Mouse (Mus musculus): ENCODE data around the gene Tdrd1. TPM values are rescaled to one million over a fixed set of nuclear protein-coding genes. Genes with fewer than 3 reads are reported as not detected.

Gene Tdrd1
- polyA plus RNA-seq, 1 experiment from 2014 or later = 0.32 TPM

Other genes starting within 250 kb of the Tdrd1 start
- 0.52 and 0.85 TPM in 2 replicates for gene Adrb1, start 104.0 kb upstream of the Tdrd1 start, polyA plus RNA-seq (2016; fragmentation: Nextera tagmentation; extraction: Ambion mirVana)
- gene Ccdc186, start 4.0 kb upstream of the Tdrd1 start, polyA plus RNA-seq (2016; fragmentation: Nextera tagmentation; extraction: Ambion mirVana) = 25.8 and 25.9 TPM in 2 replicates
- gene Vwa2, start 48.0 kb downstream of the Tdrd1 start, polyA plus RNA-seq (2016; fragmentation: Nextera tagmentation; extraction: Ambion mirVana) = 1.5 and 1.6 TPM in 2 replicates
- gene Afap1l2, start 182.0 kb downstream of the Tdrd1 start, polyA plus RNA-seq (2016; fragmentation: Nextera tagmentation; extraction: Ambion mirVana) = 2.7 and 3.2 TPM in 2 replicates